Mouse (Mus musculus) liver, embryonic 14.5 days (tissue): ENCODE results near the gene Rragb. TPM values are rescaled to one million over a fixed set of nuclear protein-coding genes. Genes with fewer than 3 reads are reported as not detected.
A peak's percentile ranks its signal among the peaks of the same experiment; 100 is the strongest.
"Not testable (repeated sequence)": the region's sequence is repeated elsewhere in the genome, so short reads cannot be mapped to it uniquely, and the experiment has no call there.

Experiments used
- ATAC-seq: fragments of 200-750 bp; cut with Nextera tagmentation; 2 replicates; pipeline ENCODE4 v1.8.0; 2017; ENCODE audit warnings: moderate number of reproducible peaks, mild to moderate bottlenecking, moderate library complexity; ENCODE audit not compliant: insufficient read depth
- DNase-seq, 3 experiments: peaks; one replicate each; pipeline ENCODE4 v3.0.0-alpha.2; 2012 to 2013; ENCODE audit warnings: low read depth in 3 of 3, low spot score in 3 of 3
- H3K27ac ChIP-seq: fragments of 300-500 bp; sonication (generic); 2 replicates; pipeline ENCODE4 v1.5.1; 2014; ENCODE audit warnings: moderate library complexity, mild to moderate bottlenecking, control low read depth, inconsistent platforms
- H3K27me3 ChIP-seq: fragments of 300-500 bp; sonication (generic); 2 replicates; pipeline ENCODE4 v1.6.1; 2014; ENCODE audit warnings: mild to moderate bottlenecking, low read length, moderate library complexity; ENCODE audit not compliant: control insufficient read depth, insufficient read depth
- H3K36me3 ChIP-seq: fragments of 300-500 bp; sonication (generic); replicated peaks from 2 replicates; pipeline ENCODE4 v1.6.1; 2014; ENCODE audit warnings: low read depth; ENCODE audit not compliant: control insufficient read depth, insufficient read depth
- H3K4me1 ChIP-seq, 2 experiments: fragments of 200-500 bp in 1 of 2; fragments of 300-500 bp in 1 of 2; sonication (generic) in 1 of 2; replicated peaks; 2 replicates each; pipeline ENCODE4 v1.6.1; 2012 to 2014; ENCODE audit warnings: antibody characterized with exemption in 1 of 2, inconsistent platforms in 1 of 2, low read length in 1 of 2; ENCODE audit not compliant: control insufficient read depth in 2 of 2, insufficient read depth in 2 of 2
- H3K4me2 ChIP-seq: fragments of 300-500 bp; sonication (generic); 2 replicates; pipeline ENCODE4 v1.6.1; 2014; ENCODE audit warnings: low read depth, mild to moderate bottlenecking, control low read depth, moderate library complexity
- H3K4me3 ChIP-seq, 2 experiments: fragments of 200-500 bp in 1 of 2; fragments of 300-500 bp in 1 of 2; sonication (generic) in 1 of 2; 2 replicates each; pipeline ENCODE4 v1.5.1; 2012 to 2014; ENCODE audit warnings: low read depth in 2 of 2, low read length in 2 of 2, mild to moderate bottlenecking in 2 of 2, control low read depth in 1 of 2, inconsistent platforms in 1 of 2, moderate library complexity in 1 of 2; ENCODE audit not compliant: insufficient read depth in 1 of 2
- H3K9ac ChIP-seq: fragments of 300-500 bp; sonication (generic); replicated peaks from 2 replicates; pipeline ENCODE4 v1.6.1; 2014; ENCODE audit warnings: mild to moderate bottlenecking, control low read depth, moderate library complexity
- H3K9me3 ChIP-seq: fragments of 300-500 bp; sonication (generic); 2 replicates; pipeline ENCODE4 v1.6.1; 2016; ENCODE audit warnings: low read length, mixed read lengths; ENCODE audit not compliant: control insufficient read depth
- CTCF ChIP-seq: IDR thresholded peaks from 2 replicates; pipeline ENCODE4 v1.5.1; 2016; ENCODE audit warnings: antibody characterized with exemption, low read depth, control low read depth
- EP300 ChIP-seq: IDR thresholded peaks from 2 replicates; pipeline ENCODE4 v1.6.1; 2016; ENCODE audit warnings: antibody characterized with exemption, low read depth
- WGBS: fragments of 180-500 bp; shearing (Covaris S2); extraction: QIAGEN DNeasy Blood & Tissue Kit; methylation state at CpG from one replicate; pipeline ENCODE4 v1.1.7; 2014; ENCODE audit not compliant: insufficient replicate concordance; 5-methylcytosine and 5-hydroxymethylcytosine counted together
- polyA plus RNA-seq, 2 experiments: library from polyadenylated mRNA; depleted of rRNA in 1 of 2; stranded (reverse) in 1 of 2; unstranded in 1 of 2; fragments of >200 nt; fragmentation: Nextera tagmentation in 1 of 2; extraction: Ambion mirVana in 1 of 2; gene quantifications; 2 replicates each; pipeline versions ENCODE4 v1.2.1 to v1.2.3; 2012 to 2014

The Rragb gene
- polyA plus RNA-seq, 2 experiments: 0.50 to 1.3 TPM

- Histone ChIP-seq H3K27ac (no peak overlapping the region), H3K27me3 (no peaks in the 10 kb centered on the region), H3K4me1 (no peaks in the 10 kb centered on the region), H3K9ac (no peak overlapping the region), H3K4me3 (no peak overlapping the region), H3K9me3 (no peaks in the 10 kb centered on the region), H3K4me2 (no peak overlapping the region), H3K36me3 (no peaks in the 10 kb centered on the region)
- TF ChIP-seq CTCF (peak; percentile 61), EP300 (no peak)
- ATAC-seq: no peak
- 24% methylated on average over 3 of the region's 3 CpGs for WGBS
- DNase-seq: no peak
Measured at GRCm38 (mm10) chrX:153155322-153155721, 15.5 kb downstream of the Rragb start.

- TF ChIP-seq EP300 (no peak), CTCF (peak; percentile 52)
- H3K4me1 ChIP-seq: no peaks in the 10 kb centered on the region
- DNase-seq: no peak
- no peak for ATAC-seq
- H3K9me3 ChIP-seq: no peaks in the 10 kb centered on the region
- WGBS: 6% methylated on average over 1 of the region's 1 CpGs
- H3K36me3 ChIP-seq: no peaks in the 10 kb centered on the region
- H3K4me3 ChIP-seq: no peak overlapping the region
- no peak overlapping the region for H3K4me2 ChIP-seq
- no peaks in the 10 kb centered on the region for H3K27me3 ChIP-seq
- no peak overlapping the region for H3K27ac ChIP-seq
- H3K9ac ChIP-seq: no peak overlapping the region
Measured at GRCm38 (mm10) chrX:153174786-153175185, 35.0 kb downstream of the Rragb start.

GRCm38 (mm10) chrX:153182221-153182620, 42.4 kb downstream of the Rragb start:
- no peak for ATAC-seq
- Histone ChIP-seq H3K9ac (no peak overlapping the region), H3K36me3 (no peaks in the 10 kb centered on the region), H3K27ac (no peak overlapping the region), H3K4me1 (no peaks in the 10 kb centered on the region), H3K27me3 (no peaks in the 10 kb centered on the region), H3K4me3 (no peak overlapping the region), H3K9me3 (no peaks in the 10 kb centered on the region), H3K4me2 (no peak overlapping the region)
- no peak for TF ChIP-seq CTCF
- no peak for TF ChIP-seq EP300
- 65% methylated on average over 2 of the region's 2 CpGs for whole genome bisulfite sequencing
- DNase-seq: no peak

GRCm38 (mm10) chrX:153199185-153199584, 59.4 kb downstream of the Rragb start:
- not testable (repeated sequence) for H3K4me2 ChIP-seq, H3K4me3 ChIP-seq, H3K36me3 ChIP-seq, H3K27me3 ChIP-seq, H3K4me1 ChIP-seq, H3K9ac ChIP-seq, H3K9me3 ChIP-seq, H3K27ac ChIP-seq, ATAC-seq
- 57% methylated on average over 2 of the region's 2 CpGs for WGBS
- TF ChIP-seq CTCF: peak; percentile 31
- DNase-seq: peak in 1 of 3 experiments; percentile 1

GRCm38 (mm10) chrX:153211101-153211500, 71.3 kb downstream of the Rragb start:
- H3K4me1 ChIP-seq: no peaks in the 10 kb centered on the region; a peak in 1 of 4 replicates
- ATAC-seq: no peak
- H3K36me3 ChIP-seq: no peaks in the 10 kb centered on the region
- H3K9ac ChIP-seq: no peak overlapping the region
- 54% methylated on average over 1 of the region's 1 CpGs for WGBS
- no peak for DNase-seq
- no peaks in the 10 kb centered on the region for H3K27me3 ChIP-seq
- no peak overlapping the region for H3K27ac ChIP-seq
- TF ChIP-seq EP300: no peak
- TF ChIP-seq CTCF: no peak
- no peak overlapping the region for H3K4me3 ChIP-seq
- H3K9me3 ChIP-seq: no peaks in the 10 kb centered on the region
- H3K4me2 ChIP-seq: no peak overlapping the region

Other genes starting within 250 kb of the Rragb start
- 0.12 and 0.17 TPM in 2 replicates for gene Usp51, start 133.5 kb upstream of the Rragb start, polyA plus RNA-seq (2012; rRNA removed)
- gene Usp51, start 133.5 kb upstream of the Rragb start, polyA plus RNA-seq (2014; fragmentation: Nextera tagmentation; extraction: Ambion mirVana): 0.14 and 0.46 TPM in 2 replicates
- gene Mageh1, start 102.4 kb upstream of the Rragb start, polyA plus RNA-seq (2012; rRNA removed): 4.4 and 4.5 TPM in 2 replicates
- 5.6 and 5.8 TPM in 2 replicates for gene Mageh1, start 102.4 kb upstream of the Rragb start, polyA plus RNA-seq (2014; fragmentation: Nextera tagmentation; extraction: Ambion mirVana)
- gene Foxr2, start 21.2 kb upstream of the Rragb start, polyA plus RNA-seq (2012; rRNA removed): not detected in 2 replicates
- not detected in 2 replicates for gene Foxr2, start 21.2 kb upstream of the Rragb start, polyA plus RNA-seq (2014; fragmentation: Nextera tagmentation; extraction: Ambion mirVana)
- 0.21 and 0.25 TPM in 2 replicates for gene Klf8, start 97.5 kb downstream of the Rragb start, polyA plus RNA-seq (2012; rRNA removed)
- 0.10 and 0.24 TPM in 2 replicates for gene Klf8, start 97.5 kb downstream of the Rragb start, polyA plus RNA-seq (2014; fragmentation: Nextera tagmentation; extraction: Ambion mirVana)